Mouse (Mus musculus) cerebellum, adult 2 months (tissue): Measurements from ENCODE around the gene Hrh2.

ENCODE experiments used
- CTCF ChIP-seq: fragments of 200-500 bp; IDR thresholded peaks from 2 replicates; pipeline ENCODE4 v1.5.1; 2011; ENCODE audit warnings: low read depth, mild to moderate bottlenecking, control low read depth, low read length, moderate library complexity, borderline replicate concordance; ENCODE audit not compliant: insufficient read depth
- POLR2A ChIP-seq: fragments of 200-500 bp; IDR thresholded peaks from 2 replicates; pipeline ENCODE4 v1.6.1; 2011; ENCODE audit warnings: low read length, control low read depth, borderline replicate concordance; ENCODE audit not compliant: insufficient read depth

GRCm38 (mm10) chr13:54178647-54179046 lies 13.3 kb upstream of the Hrh2 start:
- TF ChIP-seq POLR2A (no peak), CTCF (no peak)
